Mouse (Mus musculus) olfactory bulb, adult 2 months (tissue): ENCODE measurements around the gene Timm17b.

Experiments
- CTCF ChIP-seq: fragments of 200-500 bp; IDR thresholded peaks from 2 replicates; pipeline ENCODE4 v1.5.1; 2012; ENCODE audit warnings: low read depth, mild to moderate bottlenecking, low read length, moderate library complexity; ENCODE audit not compliant: insufficient read depth
- POLR2A ChIP-seq: fragments of 200-500 bp; IDR thresholded peaks from 2 replicates; pipeline ENCODE4 v1.6.1; 2012; ENCODE audit warnings: mild to moderate bottlenecking, low read depth, low read length, moderate library complexity; ENCODE audit not compliant: insufficient read depth

GRCm38 (mm10) chrX:7947900-7948492 lies 48.8 kb downstream of the Timm17b start:
- TF ChIP-seq CTCF (no peak), POLR2A (no peak)
